Comparison of ENCODE assay signal across 9 mouse cellular contexts in the genomic region with DNA sequence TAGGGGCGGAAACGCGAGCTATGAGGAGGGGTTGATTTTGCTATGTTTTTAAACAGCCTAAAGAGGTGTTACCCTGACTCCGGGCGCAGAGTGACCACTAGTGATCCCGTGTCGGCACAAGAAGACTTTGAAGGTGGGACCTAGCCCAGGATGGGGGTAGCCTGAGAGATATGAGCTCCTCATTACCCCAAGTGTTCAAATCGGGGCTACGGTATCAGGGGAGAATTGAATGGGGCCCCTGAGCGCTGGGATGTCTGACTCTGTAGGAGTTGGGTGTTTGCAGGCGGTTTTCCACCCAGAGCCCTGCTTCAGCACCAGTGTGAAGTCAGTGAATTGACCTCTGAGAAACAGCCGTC. TPM values are rescaled to one million over a fixed set of nuclear protein-coding genes. Genes with fewer than 3 reads are reported as not detected.
DNase-seq lines count a peak whose midpoint lies in the region; ATAC-seq and TF ChIP-seq lines count a peak whose summit lies in the region.
"Had no signal": no experiment of that assay in that cellular context is flagged by ENCODE, and none has a peak within 500 bp of the region (broad histone marks: within the 10 kb centered on the region; RNA-seq: fewer than 3 reads in every experiment).

No protein-coding gene starts in this region.

- H3K9ac ChIP-seq in heart, embryonic 15.5 days, result peak overlapping the region; percentile 61

- H3K9me3 ChIP-seq in heart, embryonic 15.5 days (replicated peaks), result no peaks in the 10 kb centered on the region
- no peaks in the 10 kb centered on the region for H3K9me3 ChIP-seq in G1E (replicated peaks)
- no peaks in the 10 kb centered on the region for H3K9me3 ChIP-seq in hindbrain, embryonic 10.5 days

- no peaks in the 10 kb centered on the region for H3K27me3 ChIP-seq in heart, embryonic 15.5 days
- peaks cover 21% of the 10 kb centered on the region for H3K27me3 ChIP-seq in G1E (ENCODE audit: insufficient read depth, low read length)
- H3K27me3 ChIP-seq in hindbrain, embryonic 10.5 days (ENCODE audit: insufficient read depth, poor library complexity, severe bottlenecking), result peaks cover 12% of the 10 kb centered on the region

- no peak for TF ChIP-seq CTCF in G1E (IDR thresholded peaks at IDR 0.05; ENCODE audit: low read depth, low read length)

- H3K27ac ChIP-seq in heart, embryonic 15.5 days, result no peak overlapping the region
- H3K27ac ChIP-seq in hindbrain, embryonic 10.5 days, result peak overlapping the region; percentile 85

- no peak for ATAC-seq in heart, embryonic 15.5 days (replicated peaks; ENCODE audit: insufficient number of reproducible peaks, insufficient read depth, low FRiP score, low read depth)
- no peak for ATAC-seq in G1E (ENCODE audit: extremely low read depth, insufficient number of reproducible peaks, low FRiP score, poor library complexity, severe bottlenecking)
- ATAC-seq in megakaryocyte-erythroid progenitor cell, adult 5-6 weeks (replicated peaks; ENCODE audit: low FRiP score, low TSS enrichment, poor library complexity, severe bottlenecking), result peak; percentile 31

- no peak for DNase-seq in heart, adult 18-20 months
- DNase-seq in G1E (ENCODE audit: low spot score), result no peak
- DNase-seq in hindbrain, embryonic 10.5 days (ENCODE audit: low spot score), result no peak
- DNase-seq in frontal cortex, postnatal 14 days (ENCODE audit: low spot score in 2 of 2), result no peak
- no peak for DNase-seq in retina, embryonic 14.5 days (ENCODE audit: low spot score)
- DNase-seq in right cerebral cortex, postnatal 25 days, result no peak

- no peaks in the 10 kb centered on the region for H3K36me3 ChIP-seq in heart, embryonic 15.5 days
- H3K36me3 ChIP-seq in G1E (replicated peaks), result no peaks in the 10 kb centered on the region
- H3K36me3 ChIP-seq in hindbrain, embryonic 10.5 days, result no peaks in the 10 kb centered on the region

- H3K4me2 ChIP-seq in heart, embryonic 15.5 days, result peak overlapping the region; percentile 89

- 21% methylated on average over 12 of the region's 12 CpGs for WGBS in heart, embryonic 15.5 days
- 20% methylated on average over 12 of the region's 12 CpGs for WGBS in hindbrain, embryonic 10.5 days

- H3K4me1 ChIP-seq in heart, embryonic 15.5 days (replicated peaks), result peaks cover 11% of the 10 kb centered on the region
- peaks cover 20% of the 10 kb centered on the region for H3K4me1 ChIP-seq in G1E (ENCODE audit: insufficient read depth, low read depth, low read length)
- peaks cover 13% of the 10 kb centered on the region for H3K4me1 ChIP-seq in hindbrain, embryonic 10.5 days (replicated peaks)

- peak overlapping the region; percentile 71 for H3K4me3 ChIP-seq in heart, embryonic 15.5 days
- peak overlapping the region; percentile 74 for H3K4me3 ChIP-seq in G1E (ENCODE audit: low read depth, low read length)
- peak overlapping the region; percentile 75 for H3K4me3 ChIP-seq in hindbrain, embryonic 10.5 days

RNA-seq across cellular contexts. Expression of gene Ssh3, which starts 11.1 kb away (rescaled TPM):
- polyA plus RNA-seq in heart, embryonic 15.5 days (2015; fragmentation: Nextera tagmentation; extraction: Ambion mirVana), result 6.0 and 10.7 TPM in 2 replicates
- total RNA-seq in heart, adult 18-20 months (2021), result 1 to 10 TPM; 5.6 to 7.4 TPM
- total RNA-seq in G1E (2014; fragmentation: Nextera tagmentation), result 1.9 and 2.3 TPM in 2 replicates
- total RNA-seq in G1E (2017), result 5.8 and 8.9 TPM in 2 replicates
- 0.30 and 0.32 TPM in 2 replicates for polyA plus RNA-seq in G1E (2012)
- 4.0 and 5.9 TPM in 2 replicates for polyA plus RNA-seq in hindbrain, embryonic 10.5 days (2016; fragmentation: Nextera tagmentation; extraction: Ambion mirVana)
- total RNA-seq in megakaryocyte-erythroid progenitor cell, adult 5-6 weeks (2014; fragmentation: Nextera tagmentation), result 5.9 and 27.6 TPM in 2 replicates
- total RNA-seq in megakaryocyte-erythroid progenitor cell, adult 5-6 weeks (2017), result 7.0 and 8.6 TPM in 2 replicates

RNA-seq across cellular contexts. Expression of gene Ankrd13d, which starts 25.1 kb away (rescaled TPM):
- 1.1 and 2.7 TPM in 2 replicates for polyA plus RNA-seq in heart, embryonic 15.5 days (2015; fragmentation: Nextera tagmentation; extraction: Ambion mirVana)
- 1 to 10 TPM in 1 of 2 experiments, under 1 TPM in 1; 0.92 to 2.1 TPM for total RNA-seq in heart, adult 18-20 months (2021)
- total RNA-seq in G1E (2014; fragmentation: Nextera tagmentation), result 3.0 and 5.9 TPM in 2 replicates
- 2.3 and 3.4 TPM in 2 replicates for total RNA-seq in G1E (2017)
- 0.95 and 1.1 TPM in 2 replicates for polyA plus RNA-seq in G1E (2012)
- 9.9 and 14.4 TPM in 2 replicates for polyA plus RNA-seq in hindbrain, embryonic 10.5 days (2016; fragmentation: Nextera tagmentation; extraction: Ambion mirVana)
- total RNA-seq in megakaryocyte-erythroid progenitor cell, adult 5-6 weeks (2014; fragmentation: Nextera tagmentation), result 1.0 and 2.2 TPM in 2 replicates
- total RNA-seq in megakaryocyte-erythroid progenitor cell, adult 5-6 weeks (2017), result 0.61 TPM in 1 of 2 replicates, not detected in the other

RNA-seq across cellular contexts. Expression of gene Pold4, which starts 26.2 kb away (rescaled TPM):
- 17.1 and 24.1 TPM in 2 replicates for polyA plus RNA-seq in heart, embryonic 15.5 days (2015; fragmentation: Nextera tagmentation; extraction: Ambion mirVana)
- total RNA-seq in heart, adult 18-20 months (2021), result 10 to 100 TPM in 1 of 2 experiments, 1 to 10 TPM in 1; 9.1 to 19.9 TPM
- total RNA-seq in G1E (2014; fragmentation: Nextera tagmentation) (98.6 and 104 TPM in 2 replicates), G1E (2017) (66.2 and 89.1 TPM in 2 replicates)
- 26.4 and 37.1 TPM in 2 replicates for polyA plus RNA-seq in G1E (2012)
- polyA plus RNA-seq in hindbrain, embryonic 10.5 days (2016; fragmentation: Nextera tagmentation; extraction: Ambion mirVana), result 17.5 and 19.7 TPM in 2 replicates
- total RNA-seq in megakaryocyte-erythroid progenitor cell, adult 5-6 weeks (2014; fragmentation: Nextera tagmentation), result 20.0 and 22.3 TPM in 2 replicates
- total RNA-seq in megakaryocyte-erythroid progenitor cell, adult 5-6 weeks (2017), result 27.2 and 28.2 TPM in 2 replicates

RNA-seq across cellular contexts. Expression of gene AC109138.7, which starts 43.7 kb away (rescaled TPM):
- not detected in 2 replicates for polyA plus RNA-seq in heart, embryonic 15.5 days (2015; fragmentation: Nextera tagmentation; extraction: Ambion mirVana)
- total RNA-seq in heart, adult 18-20 months (2021), result not detected
- total RNA-seq in G1E (2014; fragmentation: Nextera tagmentation) (not detected in 2 replicates), G1E (2017) (not detected in 2 replicates)
- 35.4 TPM in 1 of 2 replicates, not detected in the other for polyA plus RNA-seq in G1E (2012)
- not detected in 2 replicates for polyA plus RNA-seq in hindbrain, embryonic 10.5 days (2016; fragmentation: Nextera tagmentation; extraction: Ambion mirVana)
- total RNA-seq in megakaryocyte-erythroid progenitor cell, adult 5-6 weeks (2014; fragmentation: Nextera tagmentation), result 2.1 TPM in 1 of 2 replicates, not detected in the other
- not detected in 2 replicates for total RNA-seq in megakaryocyte-erythroid progenitor cell, adult 5-6 weeks (2017)
- total RNA-seq: neutrophil, adult 5-6 weeks had no signal

RNA-seq across cellular contexts. Expression of gene Clcf1, which starts 43.8 kb away (rescaled TPM):
- polyA plus RNA-seq in heart, embryonic 15.5 days (2015; fragmentation: Nextera tagmentation; extraction: Ambion mirVana), result 0.96 and 1.9 TPM in 2 replicates
- 1 to 10 TPM; 1.2 to 2.3 TPM for total RNA-seq in heart, adult 18-20 months (2021)
- total RNA-seq in G1E (2014; fragmentation: Nextera tagmentation) (not detected in 2 replicates), G1E (2017) (0.06 and 0.27 TPM in 2 replicates)
- polyA plus RNA-seq in G1E (2012), result not detected in 2 replicates
- polyA plus RNA-seq in hindbrain, embryonic 10.5 days (2016; fragmentation: Nextera tagmentation; extraction: Ambion mirVana), result 0.87 and 1.2 TPM in 2 replicates
- 4.6 and 6.9 TPM in 2 replicates for total RNA-seq in megakaryocyte-erythroid progenitor cell, adult 5-6 weeks (2014; fragmentation: Nextera tagmentation)
- total RNA-seq in megakaryocyte-erythroid progenitor cell, adult 5-6 weeks (2017), result 0.99 TPM in 1 of 2 replicates, not detected in the other
